Mouse (Mus musculus): ENCODE data around the gene Ttc7b. TPM values are rescaled to one million over a fixed set of nuclear protein-coding genes. Genes with fewer than 3 reads are reported as not detected.

Ttc7b gene
- polyA plus RNA-seq, 2 experiments, result 1.3 to 3.5 TPM

DNA sequence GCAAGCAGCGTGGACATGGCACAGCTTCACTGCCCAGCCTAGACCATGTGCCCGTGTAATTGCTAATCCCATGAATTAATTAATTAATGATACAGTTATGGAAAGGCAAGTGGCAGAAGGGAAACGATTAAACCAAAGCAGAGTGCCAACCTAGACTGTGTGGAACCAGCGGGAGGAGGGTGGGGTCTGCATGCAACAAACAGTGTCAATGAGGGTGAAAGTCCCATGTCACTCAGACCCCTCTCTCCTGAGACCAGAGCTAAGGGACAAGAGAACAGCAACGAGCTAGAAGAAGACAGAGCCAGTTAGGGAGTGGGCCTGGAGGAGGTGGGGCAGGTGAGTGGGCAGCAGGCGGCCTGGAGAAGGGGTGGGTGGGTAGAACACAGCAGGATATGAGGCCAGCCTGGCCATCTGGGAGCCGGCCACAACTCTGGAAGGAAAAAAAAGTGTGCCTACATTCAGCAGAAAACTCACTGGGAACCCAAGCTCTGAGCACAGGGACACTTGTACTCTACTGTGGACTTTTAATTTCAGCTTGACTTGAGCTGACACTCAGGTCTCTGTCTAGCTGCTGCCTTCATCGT lies 39.1 kb downstream of the Ttc7b start:
- WGBS (ENCODE audit: insufficient replicate concordance), result 69% methylated on average over 8 of the region's 8 CpGs
- H3K4me3 ChIP-seq (ENCODE audit: insufficient read depth in 1 of 2, low read depth in 2 of 2, low read length in 2 of 2), result no peak overlapping the region
- ATAC-seq (ENCODE audit: insufficient read depth), result no peak

DNA sequence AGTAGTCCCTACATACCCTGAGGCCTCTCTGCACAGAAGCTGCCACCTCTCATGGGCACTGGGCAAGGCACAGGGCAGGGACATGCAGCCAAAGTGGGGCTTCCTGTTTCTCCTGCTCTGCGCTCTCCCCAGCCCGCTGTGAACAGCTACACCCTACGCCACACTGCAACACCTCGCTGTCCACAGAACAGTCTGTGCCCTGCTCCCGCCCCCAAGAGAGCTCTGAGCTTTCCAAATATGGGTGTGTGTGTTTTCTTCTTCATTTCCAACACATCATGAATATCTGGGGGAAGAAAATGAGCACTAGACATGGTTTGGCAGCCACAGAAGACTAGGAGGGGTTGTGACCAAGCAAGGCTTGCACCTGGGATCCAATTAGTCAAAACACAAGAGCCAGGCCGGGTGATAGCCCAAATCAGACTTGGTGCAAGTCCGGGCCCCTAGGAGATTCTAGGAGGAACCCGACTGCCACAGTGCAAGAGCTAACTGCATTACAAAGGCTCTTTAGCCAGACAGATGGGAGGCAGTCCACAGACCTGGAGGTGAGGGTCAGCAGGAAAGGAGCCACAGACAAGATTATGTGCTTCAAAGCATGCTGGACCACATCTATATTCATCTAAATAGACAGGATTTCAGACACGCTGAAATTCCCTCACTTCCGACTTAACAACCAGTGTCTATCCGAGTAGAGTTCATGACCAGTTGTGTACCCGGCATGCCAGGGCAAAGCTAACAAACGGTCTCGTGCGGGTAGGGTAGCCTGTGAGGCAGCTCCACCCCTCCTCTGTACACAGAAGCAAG lies 39.8 kb downstream of the Ttc7b start:
- H3K9me3 ChIP-seq (ENCODE audit: control insufficient read depth, low read length), result no peaks in the 10 kb centered on the region
- no peak for ATAC-seq (ENCODE audit: insufficient read depth)
- H3K4me1 ChIP-seq (replicated peaks; ENCODE audit: control insufficient read depth in 2 of 2, insufficient read depth in 2 of 2, low read length in 1 of 2), result 0 out of 4 replicates have a peak, but pooled peaks cover 0 to 2% of the 10 kb centered on the region in 2 experiments
- TF ChIP-seq CTCF (IDR thresholded peaks at IDR 0.05; ENCODE audit: low read depth) (no peak), EP300 (IDR thresholded peaks at IDR 0.05; ENCODE audit: low read depth) (no peak)
- no peaks in the 10 kb centered on the region for H3K27me3 ChIP-seq (ENCODE audit: control insufficient read depth, insufficient read depth, low read length)
- no peak overlapping the region for H3K9ac ChIP-seq (replicated peaks)
- H3K4me2 ChIP-seq (ENCODE audit: low read depth), result no peak overlapping the region
- 69% methylated on average over 15 of the region's 15 CpGs for WGBS (ENCODE audit: insufficient replicate concordance)
- H3K36me3 ChIP-seq (replicated peaks; ENCODE audit: control insufficient read depth, insufficient read depth, low read depth), result no peaks in the 10 kb centered on the region
- H3K27ac ChIP-seq, result no peak overlapping the region
- H3K4me3 ChIP-seq (ENCODE audit: insufficient read depth in 1 of 2, low read depth in 2 of 2, low read length in 2 of 2), result no peak overlapping the region
- no peak for DNase-seq (ENCODE audit: low read depth in 3 of 3, low spot score in 3 of 3)

More for the DNA sequence above, 39.1 kb downstream of the Ttc7b start:
- Histone ChIP-seq H3K9ac (replicated peaks) (no peak overlapping the region), H3K36me3 (replicated peaks; ENCODE audit: control insufficient read depth, insufficient read depth, low read depth) (no peaks in the 10 kb centered on the region), H3K27ac (no peak overlapping the region), H3K27me3 (ENCODE audit: control insufficient read depth, insufficient read depth, low read length) (no peaks in the 10 kb centered on the region), H3K4me1 (replicated peaks; ENCODE audit: control insufficient read depth in 2 of 2, insufficient read depth in 2 of 2, low read length in 1 of 2) (0 out of 4 replicates have a peak, but pooled peaks cover 0 to 2% of the 10 kb centered on the region in 2 experiments), H3K9me3 (ENCODE audit: control insufficient read depth, low read length) (no peaks in the 10 kb centered on the region), H3K4me2 (ENCODE audit: low read depth) (no peak overlapping the region)
- no peak for TF ChIP-seq CTCF (IDR thresholded peaks at IDR 0.05; ENCODE audit: low read depth)
- no peak for TF ChIP-seq EP300 (IDR thresholded peaks at IDR 0.05; ENCODE audit: low read depth)
- no peak for DNase-seq (ENCODE audit: low read depth in 3 of 3, low spot score in 3 of 3)

DNA sequence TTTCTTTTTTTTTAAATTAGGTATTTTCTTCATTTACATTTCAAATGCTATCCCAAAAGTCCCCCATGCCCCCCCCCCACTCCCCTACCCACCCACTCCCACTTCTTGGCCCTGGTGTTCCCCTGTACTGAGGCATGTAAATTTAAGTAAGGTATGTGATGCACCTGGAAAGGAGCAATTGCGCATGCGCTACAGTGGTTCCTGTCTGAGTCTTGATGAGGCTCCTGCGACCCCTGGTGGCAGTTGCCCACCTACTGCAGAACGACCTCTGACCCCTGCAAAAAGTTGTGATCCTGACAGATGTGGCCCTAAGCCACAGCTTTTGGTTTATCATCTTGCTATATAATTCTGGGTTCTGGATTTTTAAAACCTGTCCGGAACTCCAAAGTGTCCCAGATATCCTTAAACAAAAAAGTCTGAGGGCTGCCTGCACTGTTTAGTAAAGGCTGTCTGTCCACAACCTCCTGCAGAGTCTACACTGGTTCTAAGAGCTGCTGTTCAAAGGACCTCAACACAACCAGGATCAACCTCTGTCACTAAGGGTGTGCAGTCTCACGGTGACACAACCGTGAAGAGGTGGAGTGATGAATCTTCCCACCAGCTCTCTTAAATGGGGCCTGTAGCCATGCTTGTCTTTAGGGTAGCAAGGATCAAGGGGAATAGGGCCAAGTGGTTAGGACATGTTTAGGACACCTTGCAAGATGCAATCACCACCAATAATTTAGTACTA lies 40.6 kb downstream of the Ttc7b start:
- DNase-seq (ENCODE audit: low read depth in 3 of 3, low spot score in 3 of 3) (peak; percentile 20 to 44 (median 41)), ATAC-seq (ENCODE audit: insufficient read depth) (no peak)
- TF ChIP-seq CTCF (IDR thresholded peaks at IDR 0.05; ENCODE audit: low read depth) (peak; percentile 83), EP300 (IDR thresholded peaks at IDR 0.05; ENCODE audit: low read depth) (no peak)
- WGBS (ENCODE audit: insufficient replicate concordance), result 37% methylated on average over 7 of the region's 7 CpGs
- H3K4me2 ChIP-seq (ENCODE audit: low read depth), result no peak overlapping the region
- H3K27ac ChIP-seq, result no peak overlapping the region
- 0 out of 4 replicates have a peak, but pooled peaks cover 0 to 2% of the 10 kb centered on the region in 2 experiments for H3K4me1 ChIP-seq (replicated peaks; ENCODE audit: control insufficient read depth in 2 of 2, insufficient read depth in 2 of 2, low read length in 1 of 2)
- H3K4me3 ChIP-seq (ENCODE audit: insufficient read depth in 1 of 2, low read depth in 2 of 2, low read length in 2 of 2), result no peak overlapping the region
- no peaks in the 10 kb centered on the region for H3K36me3 ChIP-seq (replicated peaks; ENCODE audit: control insufficient read depth, insufficient read depth, low read depth)
- H3K27me3 ChIP-seq (ENCODE audit: control insufficient read depth, insufficient read depth, low read length), result no peaks in the 10 kb centered on the region
- no peaks in the 10 kb centered on the region for H3K9me3 ChIP-seq (ENCODE audit: control insufficient read depth, low read length)
- no peak overlapping the region for H3K9ac ChIP-seq (replicated peaks)

DNA sequence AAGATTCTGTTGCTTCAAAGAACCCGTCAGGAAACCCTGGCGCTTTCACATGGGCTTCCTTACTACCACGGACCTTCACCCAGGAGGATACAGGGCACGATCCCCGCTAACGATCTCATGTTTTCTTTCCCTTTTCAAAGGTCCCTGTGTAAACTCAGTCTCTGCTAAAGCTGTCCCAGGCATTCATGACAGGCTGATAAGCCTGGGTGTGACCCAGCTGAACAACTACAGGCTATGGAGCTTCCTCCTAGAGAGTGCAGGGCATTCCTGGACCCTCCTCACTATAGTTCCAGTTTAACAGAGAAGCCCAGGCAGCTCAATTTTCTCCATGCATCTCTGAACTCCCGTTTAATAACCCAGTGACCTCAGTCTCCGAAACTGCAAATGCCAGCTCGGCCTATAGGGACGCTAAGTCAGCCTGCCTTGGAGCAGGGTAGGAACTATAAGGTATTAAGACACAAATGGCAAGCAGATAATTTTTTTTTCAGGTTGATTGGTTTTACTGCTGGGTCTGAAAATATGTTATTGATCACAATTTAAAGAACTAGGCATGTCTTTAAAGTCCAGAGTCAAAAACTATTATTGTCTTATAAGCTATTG lies 41.3 kb downstream of the Ttc7b start:
- H3K4me2 ChIP-seq (ENCODE audit: low read depth), result no peak overlapping the region
- DNase-seq (ENCODE audit: low read depth in 3 of 3, low spot score in 3 of 3), result peak in 1 of 3 experiments; percentile 13

More for the DNA sequence above, 41.3 kb downstream of the Ttc7b start:
- 0 out of 4 replicates have a peak, but pooled peaks cover 0 to 2% of the 10 kb centered on the region in 2 experiments for H3K4me1 ChIP-seq (replicated peaks; ENCODE audit: control insufficient read depth in 2 of 2, insufficient read depth in 2 of 2, low read length in 1 of 2)
- no peak overlapping the region for H3K27ac ChIP-seq
- no peak for TF ChIP-seq CTCF (IDR thresholded peaks at IDR 0.05; ENCODE audit: low read depth)
- no peak for TF ChIP-seq EP300 (IDR thresholded peaks at IDR 0.05; ENCODE audit: low read depth)
- WGBS (ENCODE audit: insufficient replicate concordance), result 54% methylated on average over 10 of the region's 10 CpGs
- no peaks in the 10 kb centered on the region for H3K27me3 ChIP-seq (ENCODE audit: control insufficient read depth, insufficient read depth, low read length)
- no peaks in the 10 kb centered on the region for H3K36me3 ChIP-seq (replicated peaks; ENCODE audit: control insufficient read depth, insufficient read depth, low read depth)
- no peak overlapping the region for H3K9ac ChIP-seq (replicated peaks)
- no peaks in the 10 kb centered on the region for H3K9me3 ChIP-seq (ENCODE audit: control insufficient read depth, low read length)
- ATAC-seq (ENCODE audit: insufficient read depth), result no peak
- H3K4me3 ChIP-seq (ENCODE audit: insufficient read depth in 1 of 2, low read depth in 2 of 2, low read length in 2 of 2), result no peak overlapping the region

All from liver, embryonic 14.5 days (tissue).